Mouse (Mus musculus) neural tube, embryonic 14.5 days (tissue): ENCODE measurements around the gene Atf7ip. TPM values are rescaled to one million over a fixed set of nuclear protein-coding genes. Genes with fewer than 3 reads are reported as not detected.
"Not testable (repeated sequence)": the region's sequence is repeated elsewhere in the genome, so short reads cannot be mapped to it uniquely, and the experiment has no call there.

ENCODE experiments used
- ATAC-seq: fragments of 200-750 bp; cut with Nextera tagmentation; 2 replicates; pipeline ENCODE4 v1.8.0; 2017; ENCODE audit warnings: low read depth, mild to moderate bottlenecking, moderate TSS enrichment, moderate library complexity
- H3K27ac ChIP-seq: fragments of 300-500 bp; sonication (generic); 2 replicates; pipeline ENCODE4 v1.5.1; 2014; ENCODE audit warnings: low read depth, mild to moderate bottlenecking, control low read depth, low read length, moderate library complexity, mixed read lengths
- H3K27me3 ChIP-seq: fragments of 300-500 bp; sonication (generic); 2 replicates; pipeline ENCODE4 v1.6.1; 2014; ENCODE audit warnings: low read length; ENCODE audit not compliant: control insufficient read depth, insufficient read depth
- H3K36me3 ChIP-seq: fragments of 300-500 bp; sonication (generic); 2 replicates; pipeline ENCODE4 v1.6.1; 2014; ENCODE audit warnings: low read length, mixed read lengths; ENCODE audit not compliant: control insufficient read depth, insufficient read depth
- H3K4me1 ChIP-seq: fragments of 300-500 bp; sonication (generic); 2 replicates; pipeline ENCODE4 v1.6.1; 2014; ENCODE audit warnings: low read length; ENCODE audit not compliant: control insufficient read depth, insufficient read depth
- H3K4me2 ChIP-seq: fragments of 300-500 bp; sonication (generic); 2 replicates; pipeline ENCODE4 v1.6.1; 2014; ENCODE audit warnings: mild to moderate bottlenecking, low read depth, low read length, control low read depth
- H3K4me3 ChIP-seq: fragments of 300-500 bp; sonication (generic); 2 replicates; pipeline ENCODE4 v1.5.1; 2014; ENCODE audit warnings: low read depth, low read length, control low read depth, mixed read lengths
- H3K9ac ChIP-seq: fragments of 300-500 bp; sonication (generic); replicated peaks from 2 replicates; pipeline ENCODE4 v1.6.1; 2014; ENCODE audit warnings: low read depth, mild to moderate bottlenecking, control low read depth, low read length, mixed read lengths
- H3K9me3 ChIP-seq: fragments of 300-500 bp; sonication (generic); 2 replicates; pipeline ENCODE4 v1.6.1; 2016; ENCODE audit warnings: low read length; ENCODE audit not compliant: control insufficient read depth
- WGBS: fragments of 180-500 bp; shearing (Covaris S2); extraction: QIAGEN DNeasy Blood & Tissue Kit; methylation state at CpG from one replicate; pipeline ENCODE4 v1.1.7; 2014; 5-methylcytosine and 5-hydroxymethylcytosine counted together
- polyA plus RNA-seq: library from polyadenylated mRNA; unstranded; fragments of >200 nt; fragmentation: Nextera tagmentation; extraction: Ambion mirVana; gene quantifications from 2 replicates; pipeline ENCODE4 v1.2.1, GENCODE M21; 2014

Atf7ip gene
- 49.2 and 59.5 TPM in 2 replicates for polyA plus RNA-seq

GRCm38 (mm10) chr6:136505867-136506266, at the start of gene Atf7ip:
Atf7ip (plus strand) TSS chr6:136506167.
- 93% methylated on average over 2 of the region's 3 CpGs for WGBS
- H3K4me2 ChIP-seq, H3K4me1 ChIP-seq, H3K27ac ChIP-seq, H3K4me3 ChIP-seq, H3K9me3 ChIP-seq, H3K36me3 ChIP-seq, ATAC-seq, H3K9ac ChIP-seq, H3K27me3 ChIP-seq: not testable (repeated sequence)

- ATAC-seq: no peak
- H3K4me1 ChIP-seq: no peaks in the 10 kb centered on the region
- H3K36me3 ChIP-seq: no peaks in the 10 kb centered on the region
- no peak overlapping the region for H3K27ac ChIP-seq
- no peaks in the 10 kb centered on the region for H3K27me3 ChIP-seq
- 95% methylated on average over 1 of the region's 1 CpGs for WGBS
- H3K9ac ChIP-seq: no peak overlapping the region
- H3K4me3 ChIP-seq: no peak overlapping the region
- H3K9me3 ChIP-seq: no peaks in the 10 kb centered on the region
- no peak overlapping the region for H3K4me2 ChIP-seq
Observed at GRCm38 (mm10) chr6:136456302-136456701, 49.7 kb upstream of the Atf7ip start.

GRCm38 (mm10) chr6:136459156-136459555, 46.8 kb upstream of the Atf7ip start:
- H3K36me3 ChIP-seq: no peaks in the 10 kb centered on the region
- H3K27ac ChIP-seq: no peak overlapping the region
- no peak overlapping the region for H3K4me2 ChIP-seq
- no peaks in the 10 kb centered on the region for H3K27me3 ChIP-seq
- no peak overlapping the region for H3K4me3 ChIP-seq
- 89% methylated on average over 7 of the region's 7 CpGs for WGBS
- H3K4me1 ChIP-seq: no peaks in the 10 kb centered on the region
- H3K9ac ChIP-seq: no peak overlapping the region
- no peaks in the 10 kb centered on the region for H3K9me3 ChIP-seq
- ATAC-seq: no peak

- Histone ChIP-seq H3K9ac (no peak overlapping the region), H3K27me3 (no peaks in the 10 kb centered on the region), H3K27ac (no peak overlapping the region), H3K4me3 (no peak overlapping the region), H3K4me1 (no peaks in the 10 kb centered on the region), H3K9me3 (no peaks in the 10 kb centered on the region), H3K36me3 (no peaks in the 10 kb centered on the region), H3K4me2 (no peak overlapping the region)
- no peak for ATAC-seq
- WGBS: 76% methylated on average over 9 of the region's 9 CpGs
Observed at GRCm38 (mm10) chr6:136463491-136463890, 42.5 kb upstream of the Atf7ip start.

GRCm38 (mm10) chr6:136464121-136464621, 41.8 kb upstream of the Atf7ip start:
- Histone ChIP-seq H3K36me3 (no peaks in the 10 kb centered on the region), H3K9me3 (no peaks in the 10 kb centered on the region), H3K9ac (no peak overlapping the region), H3K27me3 (no peaks in the 10 kb centered on the region), H3K4me2 (no peak overlapping the region), H3K27ac (no peak overlapping the region), H3K4me1 (peaks cover 4% of the 10 kb centered on the region; the same call in 1 of the 2 replicates), H3K4me3 (no peak overlapping the region)
- no peak for ATAC-seq
- WGBS: 75% methylated on average over 12 of the region's 12 CpGs

GRCm38 (mm10) chr6:136465021-136465420, 40.9 kb upstream of the Atf7ip start:
- Histone ChIP-seq H3K9me3 (no peaks in the 10 kb centered on the region), H3K27ac (no peak overlapping the region), H3K9ac (no peak overlapping the region), H3K36me3 (no peaks in the 10 kb centered on the region), H3K4me1 (peaks cover 7% of the 10 kb centered on the region; the same call in 1 of the 2 replicates), H3K4me3 (no peak overlapping the region), H3K4me2 (no peak overlapping the region), H3K27me3 (no peaks in the 10 kb centered on the region)
- 93% methylated on average over 8 of the region's 8 CpGs for WGBS
- ATAC-seq: no peak

- H3K27me3 ChIP-seq: no peaks in the 10 kb centered on the region
- H3K4me1 ChIP-seq: peaks cover 14% of the 10 kb centered on the region; the same call in 1 of the 2 replicates
- no peaks in the 10 kb centered on the region for H3K9me3 ChIP-seq
- no peak overlapping the region for H3K4me3 ChIP-seq
- no peaks in the 10 kb centered on the region for H3K36me3 ChIP-seq
- no peak for ATAC-seq
- H3K4me2 ChIP-seq: no peak overlapping the region
- H3K9ac ChIP-seq: no peak overlapping the region
- WGBS: 24% methylated on average over 8 of the region's 8 CpGs
- peak overlapping the region; percentile 39 for H3K27ac ChIP-seq
Observed at GRCm38 (mm10) chr6:136465959-136466381, 40.0 kb upstream of the Atf7ip start.

- peaks cover 19% of the 10 kb centered on the region; the same call in 1 of the 2 replicates for H3K4me1 ChIP-seq
- no peak for ATAC-seq
- WGBS: 60% methylated on average over 14 of the region's 14 CpGs
- H3K9ac ChIP-seq: no peak overlapping the region
- peak overlapping the region; percentile 85 for H3K27ac ChIP-seq
- H3K36me3 ChIP-seq: no peaks in the 10 kb centered on the region
- no peak overlapping the region for H3K4me3 ChIP-seq
- H3K27me3 ChIP-seq: no peaks in the 10 kb centered on the region
- H3K4me2 ChIP-seq: no peak overlapping the region
- no peaks in the 10 kb centered on the region for H3K9me3 ChIP-seq
Observed at GRCm38 (mm10) chr6:136466956-136467750, 38.8 kb upstream of the Atf7ip start.

GRCm38 (mm10) chr6:136467837-136468236, 38.1 kb upstream of the Atf7ip start:
- WGBS: 61% methylated on average over 5 of the region's 5 CpGs
- no peak for ATAC-seq
- peak overlapping the region; percentile 85 for H3K27ac ChIP-seq

More at GRCm38 (mm10) chr6:136467837-136468236, 38.1 kb upstream of the Atf7ip start:
- Histone ChIP-seq H3K4me3 (no peak overlapping the region), H3K9ac (no peak overlapping the region), H3K4me1 (peaks cover 19% of the 10 kb centered on the region; the same call in 1 of the 2 replicates), H3K36me3 (no peaks in the 10 kb centered on the region), H3K4me2 (no peak overlapping the region), H3K9me3 (no peaks in the 10 kb centered on the region), H3K27me3 (no peaks in the 10 kb centered on the region)
